Mouse (Mus musculus) megakaryocyte-erythroid progenitor cell, adult 5-6 weeks (primary cell): Measurements from ENCODE around the gene Prdx6b. TPM values are rescaled to one million over a fixed set of nuclear protein-coding genes. Genes with fewer than 3 reads are reported as not detected.

ENCODE experiments used
- ATAC-seq: replicated peaks from 2 replicates; pipeline ENCODE4 v1.8.0; 2016; ENCODE audit warnings: mild to moderate bottlenecking, inconsistent platforms; ENCODE audit not compliant: severe bottlenecking, poor library complexity, low FRiP score, low TSS enrichment
- total RNA-seq, 2 experiments: library from RNA; stranded (forward) in 1 of 2; stranded (reverse) in 1 of 2; fragments of 200-1000, 215-1000 nt in 1 of 2; fragments of >200 nt in 1 of 2; fragmentation: Nextera tagmentation in 1 of 2; gene quantifications; 2 replicates each; pipeline ENCODE4 v1.2.3; 2014 to 2017

Prdx6b gene
- total RNA-seq, 2 experiments from 2014 or later, result not detected

GRCm38 (mm10) chr2:80315242-80316161, 23.2 kb downstream of the Prdx6b start, which contains the start of gene Dnajc10:
TSS of gene Dnajc10 (plus strand) at chr2:80315466.
- peak; percentile 68 for ATAC-seq

DNA sequence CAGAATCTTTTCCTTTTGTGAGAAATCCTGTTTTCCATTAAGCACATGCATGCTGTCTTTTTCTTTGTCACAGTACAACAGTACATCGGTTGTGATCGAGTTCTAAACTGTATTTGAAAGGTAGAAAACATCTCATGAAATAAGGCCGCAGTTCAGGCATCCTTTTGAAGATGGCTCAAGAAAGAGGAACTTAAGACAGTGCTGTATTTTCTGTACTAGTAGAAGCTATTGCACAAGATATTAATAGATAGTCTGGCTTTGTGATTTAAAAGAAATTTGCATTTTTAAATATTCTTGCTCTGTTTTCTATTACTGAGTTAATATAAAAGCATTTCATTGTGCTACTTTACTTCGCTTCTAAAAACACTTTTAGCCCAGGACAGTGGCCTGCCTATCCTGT, 30.6 kb downstream of the Prdx6b start:
- no peak for ATAC-seq

DNA sequence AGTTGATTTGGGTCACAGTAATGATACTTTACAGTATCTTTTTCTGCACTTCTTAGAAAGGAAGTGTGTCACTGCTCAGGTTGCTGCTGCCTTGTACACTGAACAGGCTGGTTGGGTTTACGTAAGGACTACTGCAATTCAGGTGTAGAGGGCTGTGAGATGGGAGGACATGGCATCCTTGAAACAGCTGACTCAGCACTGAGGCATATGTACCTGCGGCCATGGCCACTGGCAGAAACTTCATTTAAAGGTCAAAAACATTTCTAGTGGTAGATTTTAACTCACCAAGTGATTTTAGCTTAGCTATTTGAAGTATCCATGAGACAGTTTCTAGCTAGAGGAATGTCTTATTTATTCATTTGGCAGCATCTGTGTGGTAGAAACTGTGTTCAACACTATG, 33.5 kb downstream of the Prdx6b start:
- no peak for ATAC-seq

DNA sequence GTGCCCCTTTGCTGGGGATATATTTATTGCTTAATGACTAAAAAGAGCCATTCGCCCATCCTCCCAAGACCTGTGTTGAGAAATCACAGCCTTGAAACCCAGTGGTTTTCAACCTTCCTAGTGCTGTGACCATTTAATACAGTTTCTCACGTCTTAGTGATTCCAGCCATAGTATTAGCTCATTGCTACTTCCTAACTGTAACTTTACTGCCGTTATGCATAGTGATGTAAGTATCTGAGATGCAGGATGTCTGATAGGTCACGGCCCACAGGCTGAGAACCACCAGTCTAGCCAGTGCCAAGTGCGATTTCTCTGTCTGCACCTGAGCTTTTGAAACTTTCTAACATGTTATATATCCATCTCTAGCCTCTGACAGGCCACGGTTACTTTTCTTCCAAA, 35.0 kb downstream of the Prdx6b start:
- ATAC-seq, result no peak

DNA sequence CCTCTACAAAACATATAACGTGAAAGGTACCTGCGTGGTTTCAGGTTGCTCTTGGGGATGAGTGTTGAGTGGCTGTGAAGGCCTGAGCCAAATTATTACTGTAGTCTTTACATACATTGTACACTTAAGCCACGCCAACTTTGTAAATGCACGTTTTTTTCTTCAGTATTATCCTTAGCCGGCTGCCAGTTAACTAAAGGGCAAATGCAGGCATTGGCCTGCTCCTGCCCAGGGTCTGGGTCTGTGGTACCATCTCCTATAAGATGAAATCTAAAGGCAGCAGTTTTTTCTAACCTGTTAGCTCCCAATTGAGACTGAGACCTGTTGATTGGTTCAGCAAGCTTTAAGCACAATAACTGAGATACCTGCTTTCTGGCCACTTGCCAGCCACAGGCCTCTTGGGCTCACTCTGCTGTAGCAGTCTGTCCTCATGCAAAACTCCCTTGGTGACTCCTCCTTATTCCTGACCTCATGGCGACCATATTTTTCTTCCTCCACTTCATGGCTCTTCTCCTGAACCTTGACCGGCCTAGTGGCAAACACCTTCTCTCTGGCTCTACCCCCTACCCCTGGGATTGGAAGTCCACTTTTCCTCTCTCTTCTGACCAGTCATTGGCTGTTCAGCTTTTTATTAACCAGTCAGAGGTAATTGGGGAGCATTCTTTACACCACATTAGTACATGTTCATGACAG, 36.8 kb downstream of the Prdx6b start:
- ATAC-seq, result no peak

GRCm38 (mm10) chr2:80340537-80340936, 48.3 kb downstream of the Prdx6b start:
- ATAC-seq, result no peak

Other genes with a start within 250 kb of the Prdx6b start
- not detected in 2 replicates for gene Pde1a, start 163.0 kb upstream of the Prdx6b start, total RNA-seq (2014; fragmentation: Nextera tagmentation)
- gene Pde1a, start 163.0 kb upstream of the Prdx6b start, total RNA-seq (2017), result not detected in 2 replicates
- 48.0 and 50.3 TPM in 2 replicates for gene Dnajc10, start 23.0 kb downstream of the Prdx6b start, total RNA-seq (2014; fragmentation: Nextera tagmentation)
- 50.1 and 99.0 TPM in 2 replicates for gene Dnajc10, start 23.0 kb downstream of the Prdx6b start, total RNA-seq (2017)
- not detected in 2 replicates for gene Frzb, start 155.2 kb downstream of the Prdx6b start, total RNA-seq (2014; fragmentation: Nextera tagmentation)
- gene Frzb, start 155.2 kb downstream of the Prdx6b start, total RNA-seq (2017), result not detected in 2 replicates